Mouse (Mus musculus): ENCODE data around the gene Abcc5.

- TF ChIP-seq CTCF (IDR thresholded peaks at IDR 0.05; ENCODE audit: insufficient read depth, low read length) = no peak
- no peak for TF ChIP-seq POLR2A (IDR thresholded peaks at IDR 0.05; ENCODE audit: borderline replicate concordance, extremely low read depth, low read depth, low read length)
Measured at GRCm38 (mm10) chr16:20451774-20452173, 25.6 kb upstream of the Abcc5 start.

Data from lung, adult 2 months (tissue).